Mouse (Mus musculus): Measurements from ENCODE around the gene Cks1b.

The Cks1b gene

DNA sequence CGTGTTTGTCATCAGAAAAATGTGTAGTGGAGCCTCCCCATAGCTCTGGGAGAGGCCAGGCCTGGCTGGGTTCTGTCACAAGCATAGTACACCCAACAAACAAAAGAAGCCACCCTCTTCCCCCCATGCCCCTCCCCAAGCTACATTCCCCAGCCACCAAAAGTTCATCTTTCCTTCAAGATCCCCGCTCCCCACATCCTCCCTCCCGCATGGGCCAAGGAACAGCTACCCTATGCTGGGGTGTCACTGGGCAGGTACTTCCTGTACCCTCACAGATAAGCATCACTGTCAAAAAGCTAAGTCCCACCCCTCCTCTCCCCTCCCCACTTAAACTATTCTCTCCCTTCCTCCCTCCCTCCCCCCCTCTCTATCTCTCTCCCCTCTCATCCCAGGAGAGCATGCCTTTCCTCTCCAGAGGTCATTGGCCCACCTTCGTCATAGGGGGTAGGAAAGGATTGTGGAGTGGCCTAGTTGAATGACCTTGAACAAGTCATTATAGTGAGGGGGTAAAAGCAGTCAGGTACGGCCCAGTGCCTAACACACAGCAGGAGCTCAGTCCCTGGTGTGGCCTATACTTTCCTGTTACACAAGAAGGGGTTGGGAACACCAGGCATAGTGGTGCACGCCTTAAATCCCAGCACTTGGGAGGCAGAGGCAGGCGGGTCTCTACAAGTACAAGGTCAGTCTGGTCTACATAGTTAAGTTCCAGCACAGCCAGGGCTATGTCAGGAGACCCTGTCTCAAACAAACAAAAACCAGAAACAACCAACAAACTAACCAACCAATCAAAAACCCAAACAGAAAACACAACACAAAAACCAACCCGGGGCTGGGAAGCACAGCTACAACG lies 35.9 kb downstream of the Cks1b start:
- no peak for DNase-seq (ENCODE audit: low spot score)

GRCm38 (mm10) chr3:89381233-89381632 lies 37.0 kb downstream of the Cks1b start:
- no peak for DNase-seq (ENCODE audit: low spot score)

DNA sequence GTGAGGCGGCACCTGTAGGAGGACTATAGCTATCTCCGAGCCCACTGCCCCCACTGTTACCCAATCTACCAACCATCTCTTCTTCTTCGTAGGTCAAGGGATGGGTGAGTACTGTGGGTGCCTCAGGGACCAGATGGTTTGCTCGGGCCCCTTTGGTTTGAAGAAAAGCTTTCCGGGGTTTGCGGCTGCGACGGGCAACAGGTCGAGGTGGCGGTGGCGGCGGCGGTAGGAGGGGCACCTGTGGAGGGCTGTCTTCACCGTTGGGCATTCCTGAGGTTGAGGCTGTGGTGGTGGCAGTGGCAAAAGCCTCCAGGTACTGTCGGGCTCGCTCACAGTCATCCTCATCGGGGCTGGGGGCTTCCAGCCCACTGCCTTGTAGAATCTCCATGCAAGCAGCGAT lies 37.5 kb downstream of the Cks1b start:
- no peak for DNase-seq (ENCODE audit: low spot score)

GRCm38 (mm10) chr3:89380291-89380690 lies 37.9 kb downstream of the Cks1b start:
- DNase-seq (ENCODE audit: low spot score), result no peak

DNA sequence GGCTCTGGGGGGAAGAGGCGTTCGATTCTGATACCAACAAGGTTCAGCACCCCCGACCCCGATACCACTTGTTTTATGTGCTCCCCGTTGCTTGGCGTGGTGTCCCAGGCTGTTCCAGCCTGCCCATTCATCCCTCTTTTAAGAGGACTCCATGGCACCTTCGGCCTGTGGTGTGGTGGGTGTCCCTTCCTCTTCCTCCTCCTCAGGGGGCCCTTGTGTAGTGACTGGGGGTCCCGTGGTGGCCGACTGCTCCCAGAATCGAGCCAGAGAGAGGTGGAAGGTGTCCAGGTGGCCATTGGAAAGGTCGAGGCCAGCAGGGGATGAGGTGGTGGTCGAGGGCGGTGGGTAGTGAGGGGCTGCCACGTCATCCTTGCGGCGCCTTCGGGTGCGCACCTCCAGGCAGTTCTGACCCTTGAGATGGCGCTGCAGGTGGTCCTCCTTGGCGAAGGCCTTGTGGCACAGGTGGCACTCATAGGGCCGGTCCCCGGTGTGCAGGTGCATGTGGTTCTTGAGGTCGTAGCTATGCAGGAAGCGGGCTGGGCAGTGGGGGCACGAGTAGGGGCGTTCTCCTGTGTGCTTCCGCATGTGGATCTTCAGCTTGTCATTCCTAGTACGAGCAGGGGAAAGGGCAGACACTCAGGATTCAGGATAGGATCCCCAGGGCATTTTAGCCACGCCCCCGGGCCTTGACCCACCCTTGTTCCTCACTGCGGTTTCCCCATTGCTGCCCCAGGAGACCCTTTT lies 38.6 kb downstream of the Cks1b start:
- DNase-seq (ENCODE audit: low spot score), result no peak

- DNase-seq (ENCODE audit: low spot score), result no peak
Observed at GRCm38 (mm10) chr3:89378394-89379067, 39.7 kb downstream of the Cks1b start.

DNA sequence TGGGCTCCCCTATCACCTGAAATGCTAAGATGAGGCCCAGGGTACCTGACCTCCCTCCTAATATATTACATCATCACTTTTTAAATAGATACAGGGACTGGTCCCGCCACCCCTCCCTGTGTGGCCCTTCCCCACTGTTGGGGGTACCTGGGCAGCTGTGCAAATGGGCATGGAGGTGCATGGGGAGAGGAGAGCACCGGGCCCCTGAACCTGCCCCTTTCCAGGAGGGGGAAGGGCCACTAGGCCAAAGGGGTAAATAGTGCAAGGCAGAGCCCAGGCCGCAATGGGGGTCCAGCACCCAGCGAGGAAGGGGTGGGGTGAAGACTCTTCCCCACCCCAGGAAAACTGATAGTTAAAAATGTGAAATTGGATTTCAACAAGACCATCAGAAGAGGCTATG lies 40.4 kb downstream of the Cks1b start:
- DNase-seq (ENCODE audit: low spot score), result no peak

GRCm38 (mm10) chr3:89373581-89374231 lies 44.5 kb downstream of the Cks1b start:
- DNase-seq (ENCODE audit: low spot score), result no peak

- DNase-seq (ENCODE audit: low spot score), result no peak
Observed at GRCm38 (mm10) chr3:89367338-89367737, 50.8 kb downstream of the Cks1b start.

DNA sequence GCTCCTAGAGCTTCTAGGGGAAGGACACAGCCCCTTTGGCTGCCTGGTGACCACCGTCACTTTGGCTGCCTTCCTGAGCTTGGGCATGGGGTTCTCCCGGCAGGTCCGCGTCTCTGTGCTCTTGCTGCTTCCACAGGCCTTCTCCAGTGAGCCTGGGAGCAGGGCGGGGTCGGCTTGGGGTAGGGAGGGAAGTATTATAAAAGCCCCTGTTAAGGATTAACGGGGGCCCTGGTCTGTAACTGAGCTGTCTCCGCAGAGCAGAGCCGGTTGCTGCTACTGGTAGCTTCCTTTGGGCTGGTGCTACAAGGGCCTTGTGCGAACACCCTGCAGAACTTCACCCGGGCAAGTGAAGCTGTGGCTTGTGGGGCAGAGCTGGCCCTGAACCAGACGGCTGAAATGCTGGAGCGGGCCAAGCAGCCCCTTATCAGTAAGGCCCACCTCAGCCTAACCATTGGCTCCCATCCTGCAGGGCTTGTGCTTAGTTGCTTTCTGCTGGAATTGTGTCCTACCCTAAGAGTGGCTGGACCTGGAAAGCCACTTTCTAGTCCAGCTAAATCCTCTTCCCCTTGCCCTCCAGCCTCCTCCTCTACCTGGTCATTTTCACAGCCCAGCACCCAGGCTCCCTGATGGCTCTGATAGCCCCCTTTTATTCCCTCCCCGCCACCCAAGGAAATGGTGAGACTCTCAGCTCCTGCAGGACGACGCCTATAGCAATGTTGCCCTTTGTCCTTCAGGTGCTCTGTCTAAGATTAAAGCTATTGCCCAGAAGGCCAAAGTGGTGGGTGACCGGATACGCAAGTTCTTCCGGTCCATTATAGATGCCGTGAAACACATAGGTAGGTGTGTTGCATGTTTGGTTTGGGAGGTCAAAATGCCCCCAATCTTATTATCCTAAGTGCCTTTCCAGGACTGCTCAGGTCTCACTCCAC lies 52.4 kb downstream of the Cks1b start:
- DNase-seq (ENCODE audit: low spot score), result no peak
